Mouse (Mus musculus) heart, adult 18-20 months (tissue): ENCODE measurements around the gene Gm8050. TPM values are rescaled to one million over a fixed set of nuclear protein-coding genes. Genes with fewer than 3 reads are reported as not detected.
"Not testable (repeated sequence)": the region's sequence is repeated elsewhere in the genome, so short reads cannot be mapped to it uniquely, and the experiment has no call there.

ENCODE experiments used
- DNase-seq, 2 experiments: peaks; one replicate each; pipeline ENCODE4 v3.0.0; 2021 to 2022; ENCODE audit warnings: mixed read lengths in 1 of 2
- long read RNA-seq, 2 experiments: library from polyadenylated mRNA; stranded (forward); transcript quantifications; one replicate each; pipeline ENCODE4 v2.0.0; 2021
- total RNA-seq, 2 experiments: library from RNA; stranded (reverse); gene quantifications; 2 replicates each; pipeline ENCODE4 v1.2.3; 2021

The Gm8050 gene
- not detected for total RNA-seq
- long read RNA-seq, experiment 1 = 0 reads
- long read RNA-seq, experiment 2 = 0 reads

- DNase-seq = not testable (repeated sequence)
Observed at GRCm38 (mm10) chr14:6720151-6720550, at the start of gene Gm8050. Gm8050 (minus strand) TSS chr14:6720251.

DNA sequence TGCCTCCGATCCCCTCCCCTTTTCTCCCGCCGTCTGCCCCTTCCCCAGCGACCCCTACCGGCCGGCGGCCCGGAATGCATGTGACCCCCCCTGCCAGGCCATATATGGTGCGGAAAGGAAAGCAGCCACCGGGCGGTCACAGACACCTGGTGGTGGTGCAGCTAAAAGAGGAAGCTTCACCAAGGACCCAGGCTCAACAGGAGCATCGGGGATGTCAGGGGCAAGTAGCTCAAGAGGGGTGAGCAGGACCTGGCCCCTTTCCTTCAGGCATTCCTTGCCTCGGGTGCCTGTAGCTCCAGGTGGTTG is 37.1 kb upstream of the Gm8050 start:
- not testable (repeated sequence) for DNase-seq

GRCm38 (mm10) chr14:6756384-6757230 is 36.6 kb upstream of the Gm8050 start:
- DNase-seq = peak; percentile 8 to 22

DNA sequence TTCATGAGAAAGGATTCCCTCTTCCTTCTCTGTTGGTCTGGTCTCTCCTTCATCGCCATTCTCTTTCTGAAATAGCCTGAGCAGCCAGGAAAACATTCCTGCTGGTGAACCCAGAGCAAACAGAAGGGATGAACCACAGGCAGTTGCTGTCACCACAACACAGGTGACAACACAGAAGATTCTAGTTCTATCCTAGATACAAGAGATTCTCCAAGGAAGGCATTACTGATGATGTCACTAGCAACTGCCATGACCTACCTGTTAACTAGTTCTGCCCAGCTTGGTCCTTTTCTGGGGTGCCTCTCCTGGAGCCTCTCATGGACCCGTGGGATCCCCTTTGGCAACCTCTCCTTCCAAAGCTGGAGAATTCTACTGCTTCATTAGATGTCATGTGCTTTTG is 22.2 kb upstream of the Gm8050 start, which contains the start of gene Gm3636:
TSS of gene Gm3636 (minus strand) at position 101 of the 400 bp plus-strand sequence.
- DNase-seq = not testable (repeated sequence)

DNA sequence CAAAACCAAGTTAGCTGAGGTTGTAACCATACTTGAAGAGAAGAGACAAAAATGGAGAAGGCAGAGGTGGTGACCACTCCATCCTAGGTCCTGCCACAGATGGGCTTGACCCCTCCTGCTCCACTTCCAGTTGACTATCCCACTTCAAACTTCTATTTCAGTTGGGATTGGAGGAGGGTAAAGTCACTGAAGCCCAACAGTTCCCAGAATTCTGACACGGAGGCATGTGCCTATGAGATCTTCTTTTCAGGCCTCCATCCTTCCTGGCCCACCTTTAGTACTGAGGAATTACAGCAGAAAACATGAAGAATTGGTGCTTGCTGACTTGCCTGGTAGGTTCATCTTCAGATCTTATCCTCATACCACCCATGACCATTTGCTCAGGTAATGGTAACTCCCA is 36.0 kb downstream of the Gm8050 start, which contains the start of gene Gm10251:
TSS of gene Gm10251 (minus strand) at position 101 of the 400 bp plus-strand sequence.
- not testable (repeated sequence) for DNase-seq

Other genes with a start within 250 kb of the Gm8050 start
- gene Gm8356, start 183.0 kb downstream of the Gm8050 start, total RNA-seq = not detected
- gene Gm3629, start 129.6 kb downstream of the Gm8050 start, total RNA-seq = under 1 TPM in 1 of 2 experiments, not detected in 1; 0.23 TPM
- gene Gm3460, start 97.8 kb downstream of the Gm8050 start, total RNA-seq = not detected
- gene Gm10251, start 36.1 kb downstream of the Gm8050 start, total RNA-seq = not detected
- gene Gm3636, start 22.1 kb upstream of the Gm8050 start, total RNA-seq = under 1 TPM; 0.49 to 0.57 TPM
- not detected for gene Gm8362, start 54.2 kb upstream of the Gm8050 start, total RNA-seq
- gene Gm3642, start 120.1 kb upstream of the Gm8050 start, total RNA-seq = not detected
- gene Gm3667, start 169.7 kb upstream of the Gm8050 start, total RNA-seq = under 1 TPM in 1 of 2 experiments, not detected in 1; 0.31 TPM